Mouse (Mus musculus): ENCODE results near the gene Cbr4. TPM values are rescaled to one million over a fixed set of nuclear protein-coding genes. Genes with fewer than 3 reads are reported as not detected.

The Cbr4 gene
- polyA plus RNA-seq, 2 experiments = 7.8 to 25.5 TPM

- H3K36me3 ChIP-seq (replicated peaks; ENCODE audit: control insufficient read depth, insufficient read depth, low read depth) = peaks cover 2% of the 10 kb centered on the region; the same call in 1 of the 2 replicates
- ATAC-seq (ENCODE audit: insufficient read depth) (no peak), DNase-seq (ENCODE audit: low read depth in 3 of 3, low spot score in 3 of 3) (no peak)
- no peak overlapping the region for H3K27ac ChIP-seq
- no peak overlapping the region for H3K9ac ChIP-seq (replicated peaks)
- H3K4me3 ChIP-seq (ENCODE audit: insufficient read depth in 1 of 2, low read depth in 2 of 2, low read length in 2 of 2) = no peak overlapping the region
- no peak overlapping the region for H3K4me2 ChIP-seq (ENCODE audit: low read depth)
- TF ChIP-seq CTCF (IDR thresholded peaks at IDR 0.05; ENCODE audit: low read depth) (no peak), EP300 (IDR thresholded peaks at IDR 0.05; ENCODE audit: low read depth) (no peak)
- H3K4me1 ChIP-seq (replicated peaks; ENCODE audit: control insufficient read depth in 2 of 2, insufficient read depth in 2 of 2, low read length in 1 of 2) = no peaks in the 10 kb centered on the region
- H3K9me3 ChIP-seq (ENCODE audit: control insufficient read depth, low read length) = no peaks in the 10 kb centered on the region
- H3K27me3 ChIP-seq (ENCODE audit: control insufficient read depth, insufficient read depth, low read length) = no peaks in the 10 kb centered on the region
These were observed 14.7 kb downstream of the Cbr4 start for GRCm38 (mm10) chr8:61502277-61502676.

GRCm38 (mm10) chr8:61515110-61515930, 27.8 kb downstream of the Cbr4 start:
- TF ChIP-seq CTCF (IDR thresholded peaks at IDR 0.05; ENCODE audit: low read depth) (no peak), EP300 (IDR thresholded peaks at IDR 0.05; ENCODE audit: low read depth) (no peak)
- Histone ChIP-seq H3K27me3 (ENCODE audit: control insufficient read depth, insufficient read depth, low read length) (no peaks in the 10 kb centered on the region), H3K36me3 (replicated peaks; ENCODE audit: control insufficient read depth, insufficient read depth, low read depth) (no peaks in the 10 kb centered on the region), H3K27ac (no peak overlapping the region), H3K4me3 (ENCODE audit: insufficient read depth in 1 of 2, low read depth in 2 of 2, low read length in 2 of 2) (no peak overlapping the region), H3K4me2 (ENCODE audit: low read depth) (no peak overlapping the region), H3K4me1 (replicated peaks; ENCODE audit: control insufficient read depth in 2 of 2, insufficient read depth in 2 of 2, low read length in 1 of 2) (no peaks in the 10 kb centered on the region), H3K9ac (replicated peaks) (no peak overlapping the region), H3K9me3 (ENCODE audit: control insufficient read depth, low read length) (no peaks in the 10 kb centered on the region)
- DNase-seq (ENCODE audit: low read depth in 3 of 3, low spot score in 3 of 3) (no peak), ATAC-seq (ENCODE audit: insufficient read depth) (no peak)
- WGBS (ENCODE audit: insufficient replicate concordance) = 78% methylated on average over 24 of the region's 24 CpGs

GRCm38 (mm10) chr8:61515931-61516744, 28.6 kb downstream of the Cbr4 start:
- no peak overlapping the region for H3K27ac ChIP-seq
- DNase-seq (ENCODE audit: low read depth in 3 of 3, low spot score in 3 of 3) = peak; percentile 12 to 30 (median 19)
- WGBS (ENCODE audit: insufficient replicate concordance) = 57% methylated on average over 25 of the region's 25 CpGs

GRCm38 (mm10) chr8:61516745-61517501, 29.4 kb downstream of the Cbr4 start:
- no peak overlapping the region for H3K27ac ChIP-seq
- TF ChIP-seq CTCF (IDR thresholded peaks at IDR 0.05; ENCODE audit: low read depth) = no peak
- TF ChIP-seq EP300 (IDR thresholded peaks at IDR 0.05; ENCODE audit: low read depth) = no peak
- no peak overlapping the region for H3K9ac ChIP-seq (replicated peaks)
- H3K4me3 ChIP-seq (ENCODE audit: insufficient read depth in 1 of 2, low read depth in 2 of 2, low read length in 2 of 2) = no peak overlapping the region
- no peak for DNase-seq (ENCODE audit: low read depth in 3 of 3, low spot score in 3 of 3)
- no peaks in the 10 kb centered on the region for H3K27me3 ChIP-seq (ENCODE audit: control insufficient read depth, insufficient read depth, low read length)
- no peak for ATAC-seq (ENCODE audit: insufficient read depth)
- H3K4me1 ChIP-seq (replicated peaks; ENCODE audit: control insufficient read depth in 2 of 2, insufficient read depth in 2 of 2, low read length in 1 of 2) = no peaks in the 10 kb centered on the region
- WGBS (ENCODE audit: insufficient replicate concordance) = 70% methylated on average over 8 of the region's 8 CpGs
- no peaks in the 10 kb centered on the region for H3K9me3 ChIP-seq (ENCODE audit: control insufficient read depth, low read length)
- no peak overlapping the region for H3K4me2 ChIP-seq (ENCODE audit: low read depth)
- H3K36me3 ChIP-seq (replicated peaks; ENCODE audit: control insufficient read depth, insufficient read depth, low read depth) = no peaks in the 10 kb centered on the region

More at GRCm38 (mm10) chr8:61515931-61516744, 28.6 kb downstream of the Cbr4 start:
- ATAC-seq (ENCODE audit: insufficient read depth) = no peak
- no peak overlapping the region for H3K4me3 ChIP-seq (ENCODE audit: insufficient read depth in 1 of 2, low read depth in 2 of 2, low read length in 2 of 2)
- H3K36me3 ChIP-seq (replicated peaks; ENCODE audit: control insufficient read depth, insufficient read depth, low read depth) = no peaks in the 10 kb centered on the region
- no peaks in the 10 kb centered on the region for H3K9me3 ChIP-seq (ENCODE audit: control insufficient read depth, low read length)
- H3K27me3 ChIP-seq (ENCODE audit: control insufficient read depth, insufficient read depth, low read length) = no peaks in the 10 kb centered on the region
- TF ChIP-seq EP300 (IDR thresholded peaks at IDR 0.05; ENCODE audit: low read depth) (no peak), CTCF (IDR thresholded peaks at IDR 0.05; ENCODE audit: low read depth) (peak; percentile 89)
- H3K4me2 ChIP-seq (ENCODE audit: low read depth) = no peak overlapping the region
- no peak overlapping the region for H3K9ac ChIP-seq (replicated peaks)
- H3K4me1 ChIP-seq (replicated peaks; ENCODE audit: control insufficient read depth in 2 of 2, insufficient read depth in 2 of 2, low read length in 1 of 2) = no peaks in the 10 kb centered on the region

Data from liver, embryonic 14.5 days (tissue).